Mouse (Mus musculus): ENCODE results near the gene Glud1.
"Not testable (repeated sequence)": the region's sequence is repeated elsewhere in the genome, so short reads cannot be mapped to it uniquely, and the experiment has no call there.

Gene Glud1

DNA sequence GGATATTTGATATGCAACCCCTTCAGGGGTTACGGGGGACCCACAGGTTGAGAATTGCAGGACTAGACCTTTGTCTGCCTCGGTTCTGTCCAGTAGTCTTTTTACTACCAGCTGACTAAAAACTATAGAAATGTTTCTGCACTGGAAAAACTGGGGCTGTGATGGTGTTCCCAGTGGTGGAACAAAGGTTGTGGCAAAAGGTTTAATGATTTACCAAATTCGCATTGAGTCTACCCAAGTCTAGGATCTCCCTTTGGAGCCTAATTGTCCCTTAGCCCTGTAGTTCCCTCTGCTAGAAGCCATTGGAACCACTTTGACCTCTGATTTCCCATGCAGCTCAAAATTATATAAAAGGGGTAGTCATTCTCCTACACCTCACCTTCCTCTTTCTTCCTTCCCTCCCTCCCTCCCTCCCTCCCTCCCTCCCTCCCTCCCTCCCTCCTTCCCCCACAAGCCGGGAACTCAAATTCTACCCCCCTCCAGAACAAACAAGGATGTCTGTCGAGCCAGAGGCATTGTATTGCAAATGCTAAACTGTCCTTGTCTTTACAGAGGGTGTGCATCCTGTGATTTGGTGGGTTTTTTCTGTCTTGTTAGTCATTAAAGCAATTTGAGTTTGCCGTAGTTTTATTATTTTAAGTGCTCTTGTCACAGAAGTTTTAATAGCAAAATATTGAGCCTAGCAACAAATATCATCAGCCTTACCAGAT is 2.0 kb downstream of the Glud1 start:
- peak; percentile 53 for DNase-seq

DNA sequence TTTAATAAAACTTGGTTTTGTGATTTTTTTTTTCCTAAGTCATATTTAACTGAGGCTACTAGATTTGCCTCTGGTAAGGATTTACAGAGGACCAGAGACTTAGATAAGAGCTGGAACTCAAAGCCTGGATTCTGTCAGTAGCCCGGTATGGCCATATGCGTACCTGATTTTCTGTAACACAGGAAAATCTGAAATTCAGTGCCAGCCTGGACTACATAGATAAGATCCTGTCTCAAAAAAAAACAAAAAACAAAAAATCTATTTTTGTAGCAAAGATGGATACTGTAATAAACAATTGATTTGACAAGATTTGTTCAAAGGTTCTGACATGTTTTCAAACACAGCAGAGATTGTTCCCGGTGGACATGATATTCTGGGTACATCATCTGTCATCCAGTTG is 3.1 kb downstream of the Glud1 start:
- DNase-seq, result no peak

- DNase-seq, result not testable (repeated sequence)
These were observed 3.9 kb downstream of the Glud1 start for GRCm38 (mm10) chr14:34314383-34314782.

DNA sequence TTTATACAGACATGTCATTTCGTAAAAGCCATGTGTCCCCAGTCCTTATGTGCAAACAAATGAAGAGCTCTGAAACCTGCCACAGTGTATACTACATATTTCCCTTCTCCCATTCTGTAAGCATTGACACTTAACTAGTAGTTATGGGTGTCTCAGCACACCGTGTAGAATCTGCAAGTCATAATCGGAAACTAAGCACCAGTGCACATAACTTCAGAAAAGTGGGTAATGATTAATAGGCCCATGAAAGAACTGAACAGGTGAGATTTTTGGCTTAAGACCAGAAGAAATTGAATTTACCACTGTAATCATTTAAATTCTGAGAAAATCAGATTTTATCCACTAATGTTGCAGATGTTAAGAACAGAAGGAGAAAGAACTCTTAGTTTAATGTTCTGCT is 4.3 kb downstream of the Glud1 start:
- DNase-seq, result no peak

DNA sequence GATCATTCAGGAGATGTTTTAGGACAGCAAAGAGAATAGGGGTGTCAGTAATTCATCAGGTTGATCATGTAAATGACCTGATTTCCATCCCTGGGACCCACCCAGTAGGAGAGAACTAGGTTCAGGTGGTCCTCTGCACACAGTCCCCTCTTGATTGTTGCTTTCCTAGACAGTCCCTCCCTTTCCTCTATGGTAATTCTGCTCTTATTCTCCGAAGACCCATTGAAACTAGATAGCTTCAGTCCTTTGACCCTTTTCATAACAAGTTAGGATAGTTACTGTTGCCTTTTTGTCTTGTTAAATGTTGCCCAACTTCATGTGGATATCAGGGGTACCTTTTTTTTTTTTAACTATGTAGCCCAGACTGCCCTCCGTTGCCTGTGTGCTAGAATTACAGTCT is 5.8 kb downstream of the Glud1 start:
- no peak for DNase-seq

DNA sequence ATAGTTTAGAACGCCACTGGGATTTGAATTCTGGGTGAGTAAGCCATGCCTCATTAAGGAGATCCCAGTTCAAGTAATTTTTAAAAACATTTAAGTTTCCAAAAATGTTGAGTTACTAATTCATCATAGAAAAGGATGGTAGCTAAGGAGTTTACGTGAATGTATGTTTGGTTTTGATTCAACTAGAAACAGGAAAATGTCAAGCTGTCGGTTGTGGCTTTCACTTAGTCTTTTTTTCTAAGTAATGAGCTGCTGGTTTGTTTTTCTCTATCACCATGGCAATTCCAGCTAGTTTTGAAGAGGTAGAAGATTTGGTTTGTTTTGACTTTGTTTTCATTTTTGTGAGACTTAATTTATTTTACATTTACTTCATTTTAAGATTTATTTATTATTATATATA is 6.9 kb downstream of the Glud1 start:
- no peak for DNase-seq

GRCm38 (mm10) chr14:34318113-34318512 is 7.6 kb downstream of the Glud1 start:
- DNase-seq, result no peak

GRCm38 (mm10) chr14:34323576-34324085 is 13.1 kb downstream of the Glud1 start:
- no peak for DNase-seq

DNA sequence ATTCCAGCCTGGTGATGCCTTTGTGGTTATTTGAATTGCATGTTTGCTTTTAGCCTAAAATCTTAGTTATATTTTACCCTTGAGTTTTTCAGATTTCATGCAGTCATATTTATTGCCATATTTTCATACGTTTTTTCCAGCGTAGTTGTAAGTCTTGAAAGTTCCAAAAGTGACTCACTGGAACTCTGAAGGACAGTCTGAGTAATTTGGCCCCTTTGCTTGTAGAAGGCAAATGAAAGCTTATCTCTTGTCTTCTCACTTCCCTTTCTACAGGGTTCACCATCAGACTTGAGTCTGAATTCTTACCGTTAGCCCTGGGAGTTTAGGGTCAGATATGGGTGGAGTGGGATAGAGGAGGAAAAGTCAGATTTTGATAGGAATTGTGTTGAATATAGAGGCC is 16.1 kb downstream of the Glud1 start:
- DNase-seq, result no peak

DNA sequence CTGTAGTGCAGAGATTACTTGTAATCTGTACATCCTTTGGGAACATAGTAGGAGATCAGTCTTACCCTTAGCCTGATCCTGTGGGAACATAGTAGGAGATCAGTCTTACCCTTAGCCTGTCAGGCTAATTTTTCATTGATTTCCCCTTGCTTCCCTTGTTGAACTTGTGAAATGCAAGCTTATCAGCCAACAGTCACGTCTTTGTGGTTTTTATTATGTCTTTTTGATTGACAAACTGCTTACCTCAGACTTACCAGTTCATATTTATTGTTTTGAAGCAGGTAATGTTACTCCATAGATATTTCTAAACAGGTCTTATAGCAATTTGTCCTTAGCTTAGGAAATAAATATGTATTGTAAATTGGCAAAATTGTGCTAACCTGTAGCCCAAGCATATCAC is 17.1 kb downstream of the Glud1 start:
- no peak for DNase-seq

- no peak for DNase-seq
These were observed 20.2 kb downstream of the Glud1 start for GRCm38 (mm10) chr14:34330657-34331158.

- DNase-seq, result no peak
These were observed 21.4 kb downstream of the Glud1 start for GRCm38 (mm10) chr14:34331886-34332285.

GRCm38 (mm10) chr14:34332476-34332875 is 21.9 kb downstream of the Glud1 start:
- no peak for DNase-seq

- DNase-seq, result no peak
These were observed 28.9 kb downstream of the Glud1 start for GRCm38 (mm10) chr14:34339446-34339845.

DNA sequence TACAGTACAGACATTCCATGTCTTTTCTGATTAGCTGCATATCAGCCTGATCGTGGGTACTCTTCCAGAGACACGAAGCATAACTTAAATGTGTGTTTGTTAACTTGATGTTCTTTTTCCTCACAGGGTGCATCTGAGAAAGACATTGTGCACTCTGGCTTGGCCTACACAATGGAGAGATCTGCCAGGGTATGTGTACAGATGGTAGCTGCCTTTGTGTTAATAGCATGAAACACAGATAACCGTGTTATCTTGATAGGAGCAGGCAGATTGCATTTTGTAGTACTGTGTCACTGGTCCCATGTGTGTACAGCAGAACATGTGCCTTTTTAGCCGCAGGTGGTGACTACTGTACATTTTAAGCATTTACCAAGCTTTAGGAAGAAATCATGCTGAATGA is 31.5 kb downstream of the Glud1 start:
- DNase-seq, result no peak

- no peak for DNase-seq
These were observed 32.6 kb downstream of the Glud1 start for GRCm38 (mm10) chr14:34343078-34343477.

DNA sequence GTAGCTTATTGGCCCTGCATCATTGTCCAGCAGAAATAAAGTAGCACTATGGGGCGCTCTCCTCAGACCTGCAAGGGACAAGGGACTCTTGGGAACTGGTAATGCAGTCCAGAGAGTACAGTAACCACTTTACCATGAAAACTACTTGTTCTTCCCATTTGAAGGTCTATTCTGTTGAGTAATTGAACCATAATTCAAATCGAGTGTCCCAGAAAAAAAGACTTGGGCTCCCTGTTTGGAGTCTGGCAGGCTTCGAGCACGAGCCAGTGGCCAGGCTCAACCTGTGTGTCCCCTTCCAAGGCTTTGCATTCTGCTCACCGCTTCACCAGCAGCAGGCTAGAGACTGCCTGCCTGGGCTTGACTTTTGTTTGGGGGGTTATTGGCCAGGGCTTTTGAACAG is 33.8 kb downstream of the Glud1 start:
- DNase-seq, result no peak

DNA sequence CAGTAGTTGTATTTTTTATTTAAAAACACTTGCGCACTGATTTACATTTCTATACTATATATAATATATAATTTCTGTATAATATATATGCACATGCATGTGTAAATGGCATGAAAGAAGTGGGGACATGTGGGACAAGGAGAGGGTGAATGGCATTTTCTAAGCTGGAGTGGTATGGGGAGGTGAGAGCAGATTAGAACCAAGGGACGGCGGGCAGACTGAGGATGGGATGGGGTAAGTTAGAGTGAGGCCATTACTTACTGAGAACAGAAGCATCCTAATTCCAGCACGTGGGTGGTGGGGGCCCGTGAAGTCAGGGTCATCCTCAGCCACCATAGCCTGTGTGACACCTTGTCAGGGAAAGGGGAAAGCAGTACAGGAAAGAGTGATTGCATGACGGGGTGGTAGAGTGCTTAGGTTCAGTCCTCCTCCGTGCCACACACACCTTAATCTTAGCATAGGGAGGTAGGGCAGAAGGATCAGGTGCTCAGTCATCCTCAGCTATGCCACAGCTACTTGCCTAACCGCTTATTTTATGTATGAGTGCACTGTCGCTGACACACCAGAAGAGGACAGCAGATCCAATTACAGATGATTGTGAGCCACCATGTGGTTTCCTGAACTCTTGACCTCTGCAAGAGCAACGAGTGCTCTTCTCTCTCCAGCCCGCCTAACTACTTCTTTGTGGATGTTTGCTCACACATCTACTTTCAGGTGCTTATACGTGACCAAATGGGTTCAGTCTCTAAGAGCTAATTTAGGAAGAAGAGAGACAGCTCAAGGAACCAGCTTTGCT is 35.4 kb downstream of the Glud1 start:
- DNase-seq, result no peak

DNA sequence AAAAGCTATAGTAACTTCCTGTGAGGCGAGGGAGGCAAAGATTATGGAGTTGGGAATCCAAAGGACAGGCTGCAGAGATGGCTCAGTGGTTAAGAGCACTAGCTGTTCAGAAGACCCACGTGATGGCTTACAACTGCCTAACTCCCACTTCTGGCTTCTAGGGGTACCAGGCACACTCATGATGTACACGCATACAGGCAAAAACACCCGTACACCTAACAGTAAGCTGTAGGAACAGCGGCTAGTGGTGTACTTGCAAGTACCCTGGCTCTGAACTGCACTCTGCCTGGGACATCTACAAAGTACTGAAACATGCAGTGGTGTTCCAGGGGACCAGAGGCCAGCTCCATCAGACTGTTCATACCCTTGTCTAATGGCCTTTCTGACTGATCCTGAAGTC is 36.6 kb downstream of the Glud1 start:
- DNase-seq, result no peak

- DNase-seq, result no peak
These were observed 37.8 kb downstream of the Glud1 start for GRCm38 (mm10) chr14:34348301-34348700.

DNA sequence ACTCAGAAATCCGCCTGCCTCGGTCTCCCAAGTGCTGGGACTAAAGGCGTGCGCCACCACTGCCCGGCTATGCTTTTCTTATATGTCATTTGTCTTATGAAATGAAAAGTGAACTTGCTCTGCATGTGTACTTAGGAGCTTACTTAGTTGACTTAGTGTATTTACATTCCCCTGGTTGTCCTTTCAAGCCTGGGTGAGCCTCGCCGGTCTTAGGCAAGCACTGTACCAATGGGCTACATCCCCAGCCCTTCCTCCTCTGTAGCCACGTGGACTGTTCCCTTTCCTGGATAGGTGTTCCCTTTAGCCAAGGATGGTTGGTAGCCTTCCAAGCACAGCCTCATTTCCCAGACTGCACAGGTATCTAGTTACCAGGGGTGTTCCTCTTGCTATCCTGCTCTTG is 38.5 kb downstream of the Glud1 start:
- DNase-seq, result no peak

- DNase-seq, result no peak
These were observed 41.1 kb downstream of the Glud1 start for GRCm38 (mm10) chr14:34351660-34352059.

GRCm38 (mm10) chr14:34352523-34352922 is 42.0 kb downstream of the Glud1 start:
- no peak for DNase-seq

DNA sequence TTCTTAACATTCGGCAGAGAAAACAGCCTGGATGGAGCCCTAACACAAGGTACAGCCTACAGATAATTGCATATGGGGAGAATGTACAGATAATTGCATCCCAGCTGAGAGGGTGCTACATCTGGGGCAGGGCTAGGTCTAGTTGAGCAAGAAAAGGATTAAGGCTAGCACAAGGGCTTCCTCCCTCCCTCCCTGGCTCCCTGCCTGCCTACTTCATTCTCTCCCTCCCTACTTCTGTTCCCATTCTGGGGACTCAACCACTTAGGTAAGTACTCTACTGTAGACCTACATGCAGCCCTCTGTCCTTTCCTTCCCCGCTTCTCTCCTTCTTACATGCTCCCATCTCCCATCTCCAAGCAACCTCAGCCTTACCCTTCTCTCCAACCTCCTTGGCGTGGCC is 42.8 kb downstream of the Glud1 start:
- no peak for DNase-seq
